Mouse (Mus musculus) urinary bladder, adult 18-20 months (tissue): ENCODE data around the gene Ica1l.
"Not testable (repeated sequence)": the region's sequence is repeated elsewhere in the genome, so short reads cannot be mapped to it uniquely, and the experiment has no call there.

Experiments
- DNase-seq, 2 experiments: peaks; one replicate each; pipeline ENCODE4 v3.0.0; 2022; ENCODE audit warnings: low spot score in 2 of 2, mixed read lengths in 2 of 2

The Ica1l gene

DNA sequence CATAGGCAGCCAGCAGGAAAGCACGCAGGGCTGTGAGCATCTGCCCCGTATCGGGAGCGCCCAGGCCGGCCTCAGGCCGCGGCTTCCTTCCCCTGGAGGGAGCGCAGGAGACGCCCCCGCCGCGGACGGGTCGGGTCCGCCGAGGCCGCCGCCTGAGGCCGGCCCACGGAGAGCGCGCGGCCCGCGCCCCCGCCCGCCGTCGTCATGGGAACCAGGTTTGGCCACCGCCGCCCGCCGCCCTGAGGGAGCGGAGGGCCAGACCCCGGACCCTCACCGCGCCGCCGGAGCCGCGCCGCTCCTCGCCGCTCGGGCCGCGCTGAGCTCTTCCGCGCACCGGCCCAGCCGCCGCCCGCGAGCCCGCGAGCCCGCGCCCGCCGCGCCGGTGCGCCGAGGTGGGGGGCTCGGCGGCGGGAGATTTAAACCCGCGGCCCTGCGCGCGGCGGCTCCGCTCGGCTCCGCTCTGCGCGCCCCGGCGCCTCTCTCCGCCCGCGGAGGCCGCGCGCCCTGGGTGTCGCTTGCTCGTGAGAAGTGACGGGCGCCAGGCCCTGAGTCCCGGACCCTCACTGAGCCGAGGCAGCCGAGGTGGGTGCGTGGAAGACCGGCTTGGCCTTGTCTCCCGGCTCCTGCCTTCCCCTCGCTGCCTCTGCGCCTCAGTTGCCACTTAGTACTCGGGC, at the start of gene Ica1l:
Gene Ica1l, minus strand, starts transcription at position 389 of the 674 bp plus-strand sequence.
- DNase-seq, result peak; percentile 20 to 41

DNA sequence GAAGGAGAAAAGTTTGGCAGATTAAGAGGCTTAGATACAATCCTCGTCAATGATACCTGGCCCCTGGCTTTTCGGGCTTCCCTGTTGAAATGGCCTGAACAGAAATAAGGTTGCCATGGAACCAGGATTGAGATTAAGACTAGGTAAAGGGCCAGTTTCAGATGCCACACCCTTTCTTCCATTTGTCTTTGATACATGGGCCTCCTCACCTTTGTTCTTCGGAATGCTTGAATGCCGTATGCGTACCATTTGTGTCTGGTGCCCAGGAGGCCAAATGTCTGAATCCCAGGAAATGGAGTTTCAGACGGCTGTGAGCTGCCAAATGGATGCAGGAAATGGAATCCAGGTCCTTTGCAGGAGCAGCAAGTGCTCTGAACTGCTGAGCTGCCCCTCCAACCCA, 33.4 kb upstream of the Ica1l start:
- no peak for DNase-seq

DNA sequence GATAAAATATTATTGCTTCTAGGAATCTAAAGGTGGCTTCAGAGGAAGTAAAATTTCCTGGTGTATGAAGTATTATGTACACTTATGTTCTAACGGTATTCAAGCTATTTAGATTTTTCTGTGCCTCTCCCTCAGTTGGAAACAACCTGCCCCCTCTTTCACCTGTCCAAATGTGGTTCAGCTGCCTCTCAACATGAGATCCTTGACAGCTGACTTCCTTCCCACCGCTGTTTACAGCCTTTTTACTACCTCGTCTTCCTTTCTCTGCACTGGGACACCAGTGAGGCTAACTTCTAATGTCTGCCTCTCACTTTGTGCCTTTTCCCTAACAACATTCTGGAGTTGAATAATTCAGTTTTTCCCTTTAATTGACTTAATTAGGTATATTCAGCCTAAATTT, 32.6 kb upstream of the Ica1l start:
- no peak for DNase-seq

DNA sequence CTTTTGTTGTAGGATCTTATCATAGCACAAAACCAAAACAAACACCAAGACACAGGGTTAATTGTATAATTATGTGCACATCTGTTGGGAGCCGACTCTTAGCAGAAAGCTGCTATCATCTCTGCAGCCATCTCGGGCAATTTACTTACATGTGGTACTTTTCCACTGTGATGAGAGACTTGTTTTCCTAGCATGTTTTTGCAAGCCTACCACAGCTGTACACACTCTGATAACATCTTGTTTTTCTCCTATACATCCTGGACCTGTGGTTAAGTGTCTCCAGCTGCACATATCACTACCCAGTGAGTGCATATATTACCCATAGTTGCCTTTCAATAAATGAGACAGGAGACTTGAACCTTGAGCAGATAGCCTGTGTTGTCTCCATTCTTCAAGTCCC, 32.0 kb upstream of the Ica1l start:
- no peak for DNase-seq

DNA sequence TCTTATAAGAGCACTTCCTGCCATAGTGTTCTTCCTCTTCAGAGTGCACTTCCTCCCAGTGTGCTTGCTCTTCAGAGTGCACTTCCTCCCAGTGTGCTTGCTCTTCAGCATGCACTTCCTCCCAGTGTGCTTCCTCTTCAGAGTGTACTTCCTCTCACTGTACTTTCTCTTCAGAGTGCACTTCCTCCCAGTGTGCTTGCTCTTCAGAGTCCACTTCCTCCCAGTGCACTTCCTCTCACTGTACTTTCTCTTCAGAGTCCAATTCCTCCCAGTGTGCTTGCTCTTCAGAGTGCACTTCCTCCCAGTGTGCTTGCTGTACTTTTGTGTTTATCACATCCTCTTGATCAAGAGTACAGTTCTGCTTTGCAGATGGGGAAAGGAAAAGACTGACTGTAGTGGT, 27.7 kb upstream of the Ica1l start:
- DNase-seq, result not testable (repeated sequence)

DNA sequence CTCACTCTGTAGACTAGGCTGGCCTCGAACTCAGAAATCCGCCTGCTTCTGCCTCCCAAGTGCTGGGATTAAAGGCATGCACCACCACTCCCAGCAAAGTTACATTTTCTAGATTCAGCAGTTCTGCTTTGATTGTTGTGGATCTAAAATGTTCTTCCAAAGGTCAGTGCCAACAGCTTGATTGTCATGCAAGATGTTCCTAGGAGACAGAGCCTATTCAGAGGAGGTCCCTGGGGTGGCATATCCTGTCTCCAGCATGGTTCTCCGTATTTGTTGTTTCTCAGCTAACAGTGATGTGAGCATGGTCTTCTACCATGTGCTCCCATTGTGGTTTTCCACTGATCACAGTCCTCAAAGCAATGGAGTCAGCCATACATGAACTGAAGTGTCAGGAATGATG, 13.3 kb upstream of the Ica1l start:
- DNase-seq, result no peak

DNA sequence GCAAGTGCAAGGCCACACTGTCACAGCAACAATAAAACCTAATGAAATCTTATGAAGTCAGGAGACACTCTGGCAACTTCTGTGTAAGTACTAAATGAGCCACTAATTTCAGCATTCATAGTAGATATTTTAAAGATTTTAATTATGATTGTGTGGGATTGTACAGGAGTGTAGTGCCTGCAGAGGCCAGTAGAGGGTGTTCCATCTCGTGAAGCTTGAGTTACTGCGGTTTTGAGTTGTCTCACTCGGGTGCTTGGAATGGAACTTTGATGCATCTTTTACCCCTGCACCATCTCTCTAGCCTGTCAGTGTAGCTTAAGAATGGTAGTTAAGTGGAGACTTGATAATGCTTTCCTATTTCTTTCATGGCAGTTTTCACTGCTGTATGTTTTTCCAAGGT, 11.7 kb upstream of the Ica1l start:
- no peak for DNase-seq

DNA sequence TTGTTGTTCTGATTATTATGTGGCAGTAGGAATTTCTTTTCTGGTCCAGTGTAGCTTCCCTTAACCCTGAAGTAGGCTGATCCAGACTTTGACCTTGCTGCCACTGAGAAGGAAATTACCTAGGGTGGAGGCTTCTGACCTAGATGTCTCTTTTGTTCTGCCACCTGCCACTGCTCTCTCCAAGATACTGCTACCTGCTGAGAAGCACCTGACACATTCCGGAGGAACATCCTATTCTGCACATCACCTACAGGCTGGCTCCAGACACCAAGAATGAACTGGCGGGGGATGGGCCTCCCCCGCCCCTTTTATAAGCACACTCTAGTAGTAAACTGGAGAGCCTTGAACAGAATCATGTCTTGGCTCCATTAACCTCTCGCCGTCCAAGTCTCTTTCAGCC, 4.5 kb upstream of the Ica1l start:
- DNase-seq, result not testable (repeated sequence)

DNA sequence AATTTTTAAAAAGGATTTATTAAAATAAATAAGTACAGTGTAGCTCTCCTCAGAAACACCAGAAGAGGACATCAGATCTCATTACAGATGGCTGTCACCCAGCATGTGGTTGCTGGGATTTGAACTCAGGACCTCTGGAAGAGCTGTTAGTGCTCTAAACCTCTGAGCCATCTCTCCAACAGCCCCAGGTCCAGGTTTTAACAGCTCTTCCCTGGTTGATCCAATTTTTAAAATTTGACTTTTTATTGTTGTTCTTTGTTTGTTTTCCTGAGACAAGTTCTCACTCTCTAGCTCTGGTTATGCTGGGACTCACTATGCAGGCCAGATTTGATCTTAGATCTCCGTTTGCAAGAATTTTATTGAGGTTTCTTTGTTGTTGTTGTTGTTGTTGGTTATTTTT, 1.6 kb upstream of the Ica1l start:
- no peak for DNase-seq

DNA sequence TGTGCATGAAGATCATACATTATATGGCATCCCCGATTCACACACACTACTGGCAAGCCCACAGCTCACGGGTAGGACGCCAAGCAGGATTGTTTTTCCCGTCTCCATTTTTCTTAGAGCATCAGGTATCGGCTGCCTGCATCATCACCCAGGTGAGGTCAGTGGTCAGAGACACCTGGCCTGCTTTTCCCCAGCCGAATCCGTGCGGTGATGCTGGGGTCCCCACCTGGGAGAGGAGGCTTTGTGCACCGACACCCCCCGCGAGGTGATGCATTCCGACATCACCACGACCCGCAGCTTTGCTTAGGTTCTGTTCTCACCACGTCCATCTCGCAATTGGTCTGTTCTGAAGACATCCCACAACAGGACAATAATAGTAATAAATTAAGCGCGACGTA, 587 bp downstream of the Ica1l start:
- DNase-seq, result no peak

DNA sequence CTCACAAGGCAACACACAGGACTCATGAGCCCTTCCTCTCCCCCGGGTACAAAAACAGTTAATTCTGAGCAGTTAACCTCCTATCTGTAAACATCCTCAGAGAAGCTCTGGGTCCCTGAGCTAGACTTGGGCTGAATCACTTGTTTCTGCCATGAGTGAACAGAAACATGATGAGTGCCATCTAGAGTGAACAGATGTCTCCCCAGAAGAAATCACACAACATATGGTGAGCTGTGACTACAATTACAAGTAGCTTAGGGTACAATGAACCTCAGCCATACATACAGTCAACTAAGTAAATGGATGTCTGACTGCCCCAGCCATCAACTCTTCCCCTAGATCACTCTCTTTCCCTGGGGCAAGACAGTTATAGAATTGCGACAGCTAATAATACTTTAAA, 7.9 kb downstream of the Ica1l start:
- no peak for DNase-seq

DNA sequence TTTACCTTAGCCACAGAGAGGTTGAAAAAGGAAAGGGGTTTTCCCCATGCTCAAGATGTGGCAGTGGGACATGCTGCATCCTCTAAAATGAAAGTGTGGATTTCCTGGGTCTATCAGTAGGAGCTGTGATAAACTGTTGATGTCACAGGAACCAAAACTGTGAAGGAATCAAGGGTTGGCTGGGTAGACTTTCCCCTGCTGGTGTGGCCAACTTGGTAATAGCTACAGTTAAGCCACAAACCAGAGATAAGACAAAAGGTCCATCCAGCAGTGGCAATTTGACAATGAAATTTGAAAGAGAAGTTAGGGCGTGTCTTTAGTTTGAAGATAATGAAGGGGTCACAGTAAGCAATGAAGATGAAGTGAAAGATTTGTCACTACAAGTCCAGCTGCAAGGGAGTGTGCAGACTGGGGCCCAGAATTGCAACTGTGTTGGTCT, 25.9 kb downstream of the Ica1l start:
- no peak for DNase-seq

DNA sequence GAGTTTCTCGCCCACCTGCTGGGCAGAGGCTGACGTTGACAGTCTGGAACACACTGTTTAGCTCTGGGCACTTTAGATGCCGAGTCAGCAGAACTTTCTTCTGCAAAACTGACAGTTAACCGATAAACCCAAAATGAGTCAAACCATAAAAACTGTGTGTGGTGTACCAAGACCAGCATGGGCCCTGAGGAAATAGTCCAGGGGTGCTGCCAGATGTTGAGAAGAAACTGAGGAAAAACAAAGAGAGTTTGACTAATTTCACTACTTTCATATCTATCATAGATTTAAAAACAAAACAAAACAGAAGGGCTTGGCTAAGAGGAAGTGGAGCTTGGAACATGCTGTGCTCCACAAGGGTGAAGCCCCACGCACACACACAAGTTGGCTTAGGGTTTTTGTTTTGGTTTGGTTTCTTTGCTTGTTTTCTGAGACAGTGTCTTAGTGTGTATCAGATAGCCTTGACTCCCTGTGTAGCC, 26.8 kb downstream of the Ica1l start:
- no peak for DNase-seq

DNA sequence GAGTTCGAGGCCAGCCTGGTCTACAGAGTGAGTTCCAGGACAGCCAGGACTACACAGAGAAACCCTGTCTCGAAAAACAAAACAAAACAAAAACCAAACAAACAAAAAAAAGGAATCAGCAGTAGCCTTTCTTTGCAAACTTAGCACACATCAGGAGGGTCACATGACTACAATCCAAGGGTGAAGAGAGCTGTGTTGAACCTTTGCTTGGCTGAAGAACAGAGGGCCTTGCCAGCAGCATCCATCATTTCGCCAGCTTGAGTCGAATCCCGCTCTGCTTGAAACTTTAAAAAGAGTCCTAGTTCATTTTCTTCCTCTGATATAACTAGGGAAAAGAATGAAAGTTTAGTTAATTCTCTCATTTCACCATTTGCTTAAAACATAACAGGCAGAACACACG, 27.5 kb downstream of the Ica1l start:
- DNase-seq, result no peak

DNA sequence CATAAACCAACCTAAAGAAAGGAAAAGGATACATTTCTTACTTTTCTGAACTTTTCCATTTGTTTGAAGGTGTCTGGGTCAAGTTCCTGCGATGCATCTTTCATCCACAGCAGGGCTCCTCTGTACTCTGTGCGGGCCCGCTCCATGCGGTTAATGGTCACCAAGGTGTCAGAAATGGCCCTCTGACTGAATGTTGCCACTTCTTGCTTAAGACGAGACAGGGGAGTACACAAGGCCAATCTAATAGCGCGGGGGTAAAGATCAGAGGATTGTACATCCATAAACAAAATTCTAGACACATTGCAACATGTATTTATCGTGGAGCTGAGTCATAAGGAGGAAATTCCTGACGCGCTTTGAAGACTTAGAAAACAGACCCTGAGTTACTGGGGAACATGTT, 29.2 kb downstream of the Ica1l start:
- DNase-seq, result no peak

DNA sequence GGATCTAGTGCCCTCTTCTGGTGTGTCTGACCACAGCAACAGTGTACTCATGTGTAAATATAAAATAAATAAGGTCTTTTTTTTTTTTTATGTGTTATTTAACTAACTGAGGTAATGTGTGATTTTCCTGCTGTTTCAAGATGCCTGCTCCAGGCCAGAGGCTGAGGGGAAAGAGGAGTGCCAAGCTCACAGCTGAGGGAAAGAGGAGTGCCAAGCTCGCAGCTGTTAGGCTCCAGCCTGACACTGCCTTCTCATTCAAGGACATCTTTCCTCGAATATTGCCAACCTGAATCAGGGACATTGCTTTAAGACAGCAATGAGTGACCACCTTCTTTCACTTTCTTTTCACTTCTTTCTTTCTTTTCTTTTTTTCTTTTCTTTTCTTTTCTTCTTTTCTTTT, 34.2 kb downstream of the Ica1l start:
- DNase-seq, result no peak

DNA sequence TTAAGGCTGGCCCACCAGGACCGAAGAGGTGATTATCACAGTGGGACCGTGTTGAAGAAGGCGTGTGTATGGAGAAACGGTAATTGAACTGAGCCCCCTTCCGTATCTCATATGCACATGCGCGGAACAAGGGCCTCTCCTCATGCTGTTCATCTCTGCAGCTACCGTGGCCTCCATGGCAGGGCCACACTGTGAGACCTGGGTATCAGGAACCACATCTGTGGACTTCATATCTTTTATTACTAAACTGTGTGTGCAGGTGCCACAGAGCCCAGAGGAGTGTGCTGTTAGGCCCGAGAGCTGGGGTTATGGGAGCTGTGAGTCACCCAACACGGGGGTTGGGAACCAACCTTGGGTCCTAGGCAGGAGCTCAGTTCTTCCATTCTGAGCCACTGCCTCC, 35.6 kb downstream of the Ica1l start:
- no peak for DNase-seq

DNA sequence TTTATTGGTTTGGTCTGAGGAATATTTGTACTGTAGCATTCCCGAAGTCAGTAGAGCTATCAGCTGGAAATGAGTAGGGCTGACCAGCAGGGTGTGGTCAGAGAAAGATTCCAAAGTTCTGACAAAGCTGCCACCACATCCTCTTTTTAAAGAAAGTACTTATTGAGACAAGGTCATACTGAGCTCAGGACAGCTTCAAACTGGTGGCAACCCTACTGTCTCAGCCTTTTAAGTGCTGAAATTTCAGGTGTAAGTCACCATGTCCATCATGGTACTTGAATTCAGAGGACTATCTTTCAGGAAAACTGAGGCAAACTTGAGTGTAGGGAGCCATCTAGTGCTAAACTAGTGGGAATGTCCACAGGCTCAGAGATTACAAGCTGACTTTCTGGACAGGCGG, 42.7 kb downstream of the Ica1l start:
- DNase-seq, result no peak

DNA sequence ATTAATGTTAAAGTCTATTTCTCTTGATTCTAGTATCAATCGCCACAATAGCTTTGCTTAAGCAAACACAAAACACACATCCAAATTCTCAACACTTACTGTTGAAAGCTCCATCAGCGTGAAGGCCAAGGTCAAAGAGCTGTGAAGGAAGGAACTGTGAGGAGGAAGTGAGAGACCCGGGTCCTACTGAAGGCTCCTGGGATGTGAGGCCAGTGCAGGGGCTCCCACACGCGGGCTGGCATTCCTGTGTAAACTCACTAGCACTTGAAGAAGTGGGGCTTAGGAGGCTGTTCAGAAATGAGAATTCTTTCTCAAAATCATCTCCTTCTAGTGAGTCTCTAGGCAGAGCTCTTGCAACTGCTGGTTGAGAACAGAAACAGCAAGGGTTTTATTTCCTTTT, 45.6 kb downstream of the Ica1l start:
- DNase-seq, result no peak

DNA sequence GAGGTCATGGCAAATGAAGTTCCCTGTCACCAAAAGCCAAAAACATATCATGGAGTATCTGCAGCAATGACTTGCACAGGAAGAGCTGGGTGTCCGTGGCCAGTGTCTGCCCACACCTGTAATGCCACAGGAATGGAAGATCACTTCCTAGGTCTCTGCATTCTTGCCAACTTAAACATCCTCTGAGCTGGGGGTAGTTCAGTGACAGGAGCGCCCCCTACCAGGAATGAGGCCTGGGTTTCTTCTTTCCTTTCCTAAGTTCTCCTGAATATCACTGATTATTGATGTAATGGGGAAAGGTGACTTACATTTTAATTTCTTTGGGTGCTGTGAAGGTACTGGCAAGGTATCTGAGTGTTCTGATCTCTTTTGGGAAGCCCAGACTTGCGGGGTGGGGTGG, 47.3 kb downstream of the Ica1l start:
- no peak for DNase-seq

DNA sequence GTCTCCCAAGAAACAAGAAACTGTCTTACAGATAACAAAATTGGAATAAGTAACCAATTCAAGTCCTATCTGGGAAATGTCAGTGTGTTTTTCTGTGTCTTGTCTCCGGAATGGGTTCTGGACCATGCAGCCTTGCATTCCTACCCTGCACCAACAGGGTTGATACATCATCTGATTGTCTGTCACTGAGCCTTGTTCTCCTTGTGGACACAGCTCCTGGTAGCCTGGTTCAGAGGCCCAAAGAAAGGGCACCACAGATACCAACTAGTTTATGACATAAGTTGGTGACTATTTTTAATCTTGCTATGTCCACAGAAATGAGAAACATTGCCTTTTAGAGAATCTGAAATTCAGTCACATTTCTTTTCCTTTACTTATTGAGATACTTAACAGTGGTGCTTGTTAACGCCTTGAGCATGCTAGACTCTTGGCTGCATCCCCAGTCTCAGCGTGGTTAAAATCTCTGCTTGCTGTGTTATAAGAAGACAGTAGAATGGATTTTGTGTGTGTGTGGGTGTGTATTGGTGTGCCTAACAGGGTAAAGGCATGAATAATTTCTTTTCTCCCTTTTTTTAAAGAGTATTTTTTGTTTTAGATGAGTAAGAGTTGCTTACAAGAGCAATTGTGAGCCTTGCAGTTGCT, 55.5 kb downstream of the Ica1l start:
- DNase-seq, result no peak

DNA sequence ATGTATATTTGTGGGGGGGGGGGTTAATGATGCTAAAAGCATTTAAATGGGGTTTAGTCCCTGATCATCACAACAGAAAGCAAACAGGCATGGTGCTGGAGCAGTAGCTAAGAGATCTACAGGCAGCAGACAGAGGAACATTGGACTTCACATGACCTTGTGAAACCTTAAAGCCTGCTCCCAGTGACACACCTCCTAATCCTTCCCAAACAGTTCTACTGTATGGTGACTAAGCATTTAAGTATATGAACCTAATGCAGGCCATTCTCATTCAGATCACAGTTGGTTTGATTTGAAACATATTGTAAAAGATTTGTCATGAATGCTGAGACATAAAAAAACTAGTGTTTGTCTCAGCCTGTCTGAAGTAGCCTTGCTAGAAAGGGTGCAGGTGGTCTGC, 56.4 kb downstream of the Ica1l start:
- no peak for DNase-seq

DNA sequence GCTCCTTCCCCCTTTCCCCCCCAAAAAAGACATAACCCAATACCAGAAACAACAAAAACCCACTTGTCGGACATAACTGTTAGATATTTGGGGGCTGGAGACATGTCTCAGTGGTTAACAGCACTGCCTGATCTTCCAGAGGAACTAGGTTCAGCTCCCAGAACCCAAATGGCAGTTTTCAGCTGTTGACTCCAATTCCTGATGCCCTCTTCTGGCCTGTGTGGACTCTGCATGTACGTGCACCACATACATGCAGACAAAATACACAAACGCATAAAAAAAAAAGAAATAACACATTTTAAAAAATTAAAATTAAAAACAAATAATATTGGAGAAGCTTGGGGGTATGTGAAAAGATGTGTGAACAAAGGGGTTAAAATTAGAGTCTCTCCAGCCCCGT, 75.7 kb downstream of the Ica1l start:
- no peak for DNase-seq
